Mouse (Mus musculus) bone marrow macrophage, adult 2 months (primary cell): ENCODE results near the gene Kif5a. TPM values are rescaled to one million over a fixed set of nuclear protein-coding genes. Genes with fewer than 3 reads are reported as not detected.

Source experiments
- H3K27ac ChIP-seq: 2 replicates; pipeline ENCODE4 v1.5.1; 2012; ENCODE audit warnings: low read depth, low read length; ENCODE audit not compliant: insufficient read depth
- H3K4me1 ChIP-seq: 2 replicates; pipeline ENCODE4 v1.6.1; 2012; ENCODE audit warnings: low read length; ENCODE audit not compliant: control insufficient read depth, insufficient read depth
- H3K4me3 ChIP-seq: 2 replicates; pipeline ENCODE4 v1.5.1; 2012; ENCODE audit warnings: mild to moderate bottlenecking, low read length, moderate library complexity; ENCODE audit not compliant: insufficient read depth
- CTCF ChIP-seq: IDR thresholded peaks from 2 replicates; pipeline ENCODE4 v1.5.1; 2012; ENCODE audit warnings: low read depth, mild to moderate bottlenecking, low read length, moderate library complexity
- POLR2A ChIP-seq: IDR thresholded peaks from 2 replicates; pipeline ENCODE4 v1.6.1; 2012; ENCODE audit warnings: mild to moderate bottlenecking, low read depth, low read length, borderline replicate concordance
- polyA plus RNA-seq: library from polyadenylated mRNA; stranded (reverse); fragments of >200 nt; gene quantifications from 2 replicates; pipeline ENCODE4 v1.2.4, GENCODE M21; 2012; ENCODE audit not compliant: missing spikeins, insufficient read depth, insufficient read length

The Kif5a gene
- polyA plus RNA-seq, 1 experiment: 2.3 TPM

- no peak for TF ChIP-seq POLR2A
- TF ChIP-seq CTCF: no peak
Observed at GRCm38 (mm10) chr10:127250810-127251209, 12.3 kb downstream of the Kif5a start.

GRCm38 (mm10) chr10:127238241-127238824, 24.8 kb downstream of the Kif5a start:
- no peak for TF ChIP-seq CTCF
- TF ChIP-seq POLR2A: no peak
- Histone ChIP-seq H3K4me3 (no peak overlapping the region), H3K4me1 (no peaks in the 10 kb centered on the region), H3K27ac (no peak overlapping the region)

More at GRCm38 (mm10) chr10:127250810-127251209, 12.3 kb downstream of the Kif5a start:
- no peaks in the 10 kb centered on the region for H3K4me1 ChIP-seq
- no peak overlapping the region for H3K4me3 ChIP-seq
- H3K27ac ChIP-seq: no peak overlapping the region

GRCm38 (mm10) chr10:127236541-127236940, 26.6 kb downstream of the Kif5a start:
- no peak for TF ChIP-seq POLR2A
- TF ChIP-seq CTCF: no peak
- Histone ChIP-seq H3K4me1 (no peaks in the 10 kb centered on the region), H3K27ac (no peak overlapping the region), H3K4me3 (no peak overlapping the region)

GRCm38 (mm10) chr10:127233141-127233540, 30.0 kb downstream of the Kif5a start:
- Histone ChIP-seq H3K4me1 (no peaks in the 10 kb centered on the region), H3K27ac (no peak overlapping the region), H3K4me3 (no peak overlapping the region)
- TF ChIP-seq POLR2A (no peak), CTCF (no peak)

- peaks cover 13% of the 10 kb centered on the region for H3K4me1 ChIP-seq
- H3K4me3 ChIP-seq: no peak overlapping the region
- no peak overlapping the region for H3K27ac ChIP-seq
- TF ChIP-seq POLR2A: no peak
- TF ChIP-seq CTCF: no peak
Observed at GRCm38 (mm10) chr10:127231741-127232140, 31.4 kb downstream of the Kif5a start.

- H3K27ac ChIP-seq: no peak overlapping the region
- no peak overlapping the region for H3K4me3 ChIP-seq
- TF ChIP-seq CTCF (no peak), POLR2A (no peak)
- H3K4me1 ChIP-seq: peaks cover 16% of the 10 kb centered on the region
Observed at GRCm38 (mm10) chr10:127230693-127231092, 32.5 kb downstream of the Kif5a start.

- TF ChIP-seq POLR2A (no peak), CTCF (peak; percentile 25; the same call in 1 of the 2 replicates)
- no peak overlapping the region for H3K27ac ChIP-seq
- peaks cover 16% of the 10 kb centered on the region for H3K4me1 ChIP-seq
- no peak overlapping the region for H3K4me3 ChIP-seq
Observed at GRCm38 (mm10) chr10:127228897-127229296, 34.3 kb downstream of the Kif5a start.

GRCm38 (mm10) chr10:127227163-127227562, 36.0 kb downstream of the Kif5a start:
- no peak overlapping the region for H3K27ac ChIP-seq
- no peak overlapping the region for H3K4me3 ChIP-seq
- peaks cover 16% of the 10 kb centered on the region for H3K4me1 ChIP-seq
- no peak for TF ChIP-seq POLR2A
- no peak for TF ChIP-seq CTCF

- Histone ChIP-seq H3K4me1 (peaks cover 16% of the 10 kb centered on the region), H3K4me3 (no peak overlapping the region), H3K27ac (no peak overlapping the region)
- no peak for TF ChIP-seq POLR2A
- TF ChIP-seq CTCF: peak; percentile 25; the same call in 1 of the 2 replicates
Observed at GRCm38 (mm10) chr10:127226318-127226895, 36.7 kb downstream of the Kif5a start.

- peaks cover 16% of the 10 kb centered on the region for H3K4me1 ChIP-seq
- no peak overlapping the region for H3K27ac ChIP-seq
- no peak overlapping the region for H3K4me3 ChIP-seq
- TF ChIP-seq POLR2A (no peak), CTCF (no peak)
Observed at GRCm38 (mm10) chr10:127225732-127226131, 37.4 kb downstream of the Kif5a start.
